Mouse (Mus musculus) erythroid progenitor cell, adult 5-6 weeks (primary cell): ENCODE results near the gene Ceacam19. TPM values are rescaled to one million over a fixed set of nuclear protein-coding genes. Genes with fewer than 3 reads are reported as not detected.
"Not testable (repeated sequence)": the region's sequence is repeated elsewhere in the genome, so short reads cannot be mapped to it uniquely, and the experiment has no call there.

Experiments
- ATAC-seq: replicated peaks from 2 replicates; pipeline ENCODE4 v1.8.0; 2016; ENCODE audit warnings: moderate number of reproducible peaks, mild to moderate bottlenecking, moderate TSS enrichment, inconsistent platforms; ENCODE audit not compliant: poor library complexity, low FRiP score, severe bottlenecking
- total RNA-seq, 2 experiments: library from RNA; stranded (forward) in 1 of 2; stranded (reverse) in 1 of 2; fragments of 150-400 nt in 1 of 2; fragments of 186-747, 209-891 nt in 1 of 2; gene quantifications; 2 replicates each; pipeline versions ENCODE4 v1.2.3 to v1.2.4; 2015 to 2017; ENCODE audit warnings: low replicate concordance in 2 of 2

Gene Ceacam19
- total RNA-seq (2015; ENCODE audit: low replicate concordance) (not detected in 2 replicates), total RNA-seq (2017; ENCODE audit: low replicate concordance) (not detected in 2 replicates)

DNA sequence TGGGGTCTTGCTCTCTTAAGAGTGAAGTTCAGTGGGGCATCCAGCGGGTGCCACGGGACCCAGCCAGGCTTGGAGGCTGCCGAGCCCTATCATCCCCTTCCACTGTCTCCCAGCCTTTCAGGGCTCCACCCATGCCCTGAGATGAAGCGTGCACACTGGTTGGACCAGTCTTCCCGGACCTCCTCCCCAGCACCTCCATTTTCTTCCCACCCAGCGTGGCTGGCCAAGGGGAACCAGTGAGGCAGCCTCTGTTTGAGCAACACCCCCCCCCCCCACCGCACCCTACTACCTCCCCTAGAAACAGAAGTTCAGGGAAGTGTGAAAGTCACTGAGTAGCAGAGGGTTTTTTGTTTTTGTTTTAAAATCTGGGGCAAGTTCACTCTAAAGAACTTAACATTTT is at the start of gene Ceacam19:
Gene Ceacam19, minus strand, starts transcription at position 117 of the 400 bp plus-strand sequence.
- ATAC-seq = no peak

DNA sequence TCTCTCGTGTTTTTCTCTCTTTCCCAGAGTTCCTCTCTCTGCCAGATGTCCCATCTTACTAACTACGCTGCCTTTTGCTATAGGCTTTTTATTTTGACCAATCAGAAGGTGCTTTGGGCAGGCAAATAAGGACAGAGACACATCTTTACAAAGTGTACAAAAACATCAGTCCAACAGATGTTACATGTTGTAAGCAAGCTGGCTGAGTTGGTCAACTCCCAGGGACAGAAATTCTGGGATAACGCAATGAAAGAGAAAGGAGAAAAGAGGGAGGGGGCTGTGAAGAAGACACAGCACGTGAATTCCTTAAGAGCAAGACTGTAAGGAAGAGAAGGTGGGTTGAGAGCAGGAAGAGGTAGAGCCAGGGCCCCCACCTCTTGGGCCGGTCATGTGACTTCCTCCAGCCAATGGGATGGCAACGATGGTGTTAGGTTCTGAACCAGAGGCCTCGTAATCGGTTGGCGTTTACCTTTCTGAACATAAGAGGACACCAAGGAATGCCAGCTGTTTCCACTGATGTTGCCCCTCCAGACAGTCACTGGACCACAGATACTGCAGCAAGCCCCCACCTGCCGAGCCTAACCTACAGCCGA is 49.6 kb upstream of the Ceacam19 start:
- no peak for ATAC-seq

DNA sequence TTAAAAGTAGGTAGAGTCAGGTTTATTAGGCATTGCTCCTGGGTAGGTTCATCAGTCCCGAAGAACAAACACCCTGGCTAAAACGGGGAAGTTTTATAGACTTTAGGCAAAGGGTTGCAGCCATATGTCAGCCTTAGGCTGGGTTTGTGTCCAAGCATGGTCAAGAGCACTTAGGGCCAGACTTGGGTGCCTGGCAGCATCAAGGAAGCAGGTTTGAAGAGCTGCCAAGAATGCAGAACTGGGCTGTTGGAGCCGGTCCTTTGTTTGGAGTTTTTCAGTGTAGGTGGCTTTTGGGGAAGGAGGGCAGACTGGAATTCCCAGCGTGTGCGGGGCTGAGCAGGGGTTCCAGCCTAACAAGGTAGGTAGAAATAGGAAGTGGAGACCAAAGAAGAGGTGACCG is 48.2 kb upstream of the Ceacam19 start:
- no peak for ATAC-seq

DNA sequence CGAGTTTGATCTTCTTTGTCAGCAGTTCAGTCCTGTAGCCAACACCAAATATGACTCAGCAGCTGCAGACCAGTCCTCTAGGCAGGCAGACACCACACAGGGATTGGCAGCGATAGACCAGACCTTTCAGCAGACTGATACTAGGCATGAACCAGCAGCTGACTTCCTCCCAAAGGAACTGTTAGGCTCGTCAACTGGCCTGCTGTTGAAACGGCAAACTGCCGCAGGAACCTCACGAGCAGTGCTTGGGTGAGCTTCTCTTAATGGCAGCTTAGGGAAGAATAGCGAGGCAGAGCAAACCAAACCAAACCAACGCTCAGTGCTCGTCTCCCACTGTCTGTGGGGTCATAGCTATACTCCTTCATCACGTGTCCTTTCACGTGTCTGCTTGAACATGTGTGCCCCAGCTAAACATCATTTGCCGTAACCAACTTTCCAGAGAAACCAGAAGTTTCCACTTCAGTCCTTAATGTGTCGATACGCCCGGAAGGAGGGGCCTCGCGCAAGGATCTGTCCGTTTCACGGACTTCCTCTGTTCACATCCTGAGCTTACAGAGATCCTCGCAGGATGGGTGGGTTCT is 47.5 kb upstream of the Ceacam19 start:
- no peak for ATAC-seq

DNA sequence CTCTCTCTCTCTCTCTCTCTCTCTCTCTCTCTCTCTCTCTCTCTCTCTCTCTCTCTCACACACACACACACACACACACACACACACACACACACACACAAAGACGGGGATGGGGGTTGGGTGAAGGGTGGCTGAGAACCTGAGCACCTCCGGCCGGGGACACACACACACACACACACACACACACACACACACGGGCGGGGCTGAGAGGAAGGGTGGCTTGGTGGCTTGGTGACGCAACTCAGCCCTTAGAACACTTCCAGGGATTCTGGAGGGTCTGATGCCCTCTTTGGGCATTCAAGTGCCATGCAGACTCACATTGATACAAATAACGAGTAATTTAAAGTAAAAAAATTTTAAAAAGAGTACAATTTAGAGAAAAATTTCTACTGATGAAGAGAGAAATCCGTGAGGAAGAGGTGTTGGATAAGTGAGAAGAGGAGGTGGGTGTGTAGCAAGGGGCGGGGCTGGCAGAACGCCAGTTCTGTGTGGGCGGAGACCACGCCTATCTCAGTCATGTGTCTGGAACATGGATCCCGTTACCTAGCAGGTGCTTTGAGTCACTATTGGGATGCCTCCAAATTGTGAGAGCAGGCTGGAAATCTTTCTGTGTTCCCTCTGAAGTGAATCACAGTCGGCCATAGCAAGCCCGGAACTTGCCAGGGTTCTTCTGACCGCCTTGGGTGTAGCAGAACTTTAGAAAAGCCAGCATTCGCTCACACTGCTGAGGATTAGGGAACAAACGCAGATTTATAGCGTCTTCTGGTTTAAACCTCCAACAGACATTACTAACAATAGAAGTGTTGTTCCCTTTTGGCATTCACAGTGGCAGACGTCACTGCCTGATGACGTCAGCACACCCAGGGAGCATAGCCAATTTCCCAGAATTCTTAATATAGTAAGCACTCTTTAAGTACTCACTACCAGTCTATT is 45.4 kb upstream of the Ceacam19 start:
- ATAC-seq = no peak

DNA sequence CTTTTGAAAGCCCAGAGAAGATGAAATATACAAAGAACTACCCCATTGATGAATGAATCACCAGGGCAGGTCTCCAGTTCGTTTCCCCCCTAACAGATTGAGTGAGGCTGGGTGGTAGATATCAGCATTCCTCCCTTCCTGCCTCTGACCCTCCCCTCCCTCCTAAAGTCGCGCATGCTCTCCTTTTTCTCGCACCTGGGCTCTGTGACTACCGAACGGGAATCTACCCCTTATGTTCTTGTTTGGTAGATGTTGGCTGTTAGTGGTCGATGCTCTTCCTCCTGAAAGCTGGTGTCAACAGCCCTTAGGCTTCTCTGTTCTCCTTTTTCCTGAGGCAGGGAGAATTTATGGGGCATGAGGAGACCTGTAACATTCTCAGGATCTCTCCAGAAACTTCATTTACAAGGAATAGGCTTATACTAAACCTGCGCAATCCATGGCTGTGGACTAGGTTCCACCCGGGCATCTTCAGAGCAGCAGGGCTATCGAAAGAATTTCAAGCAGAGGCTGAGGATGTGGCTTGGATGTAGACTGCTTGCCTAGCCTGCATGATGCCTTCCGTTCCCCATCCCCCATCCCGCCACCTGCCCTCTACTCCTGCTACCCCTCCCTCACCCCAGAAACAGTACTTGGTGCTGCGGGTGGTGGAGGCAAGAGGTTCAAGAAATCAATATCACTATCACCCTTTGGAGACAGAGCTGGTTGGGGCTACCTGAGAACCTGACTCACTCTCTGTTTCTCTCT is 44.5 kb upstream of the Ceacam19 start:
- ATAC-seq = no peak

DNA sequence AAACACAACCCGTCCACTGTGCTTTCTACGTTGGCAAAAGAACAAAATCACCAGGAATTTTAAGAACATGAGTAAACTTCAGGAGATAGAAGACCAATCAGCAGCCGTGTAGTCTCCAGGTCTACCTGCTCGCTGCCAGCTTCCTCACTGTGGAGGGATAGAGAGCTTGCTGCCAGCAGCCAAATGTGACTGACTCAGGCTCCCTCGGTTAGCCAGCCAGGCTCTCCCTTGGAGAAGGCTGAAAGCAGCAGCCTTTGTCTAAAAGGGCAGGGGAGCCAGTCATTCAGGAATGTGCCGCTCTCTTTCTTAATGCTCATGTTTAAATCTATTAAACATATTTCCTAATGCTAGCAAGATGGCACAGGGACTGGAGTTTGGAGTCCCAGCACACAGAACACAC is 42.7 kb upstream of the Ceacam19 start:
- ATAC-seq = not testable (repeated sequence)

DNA sequence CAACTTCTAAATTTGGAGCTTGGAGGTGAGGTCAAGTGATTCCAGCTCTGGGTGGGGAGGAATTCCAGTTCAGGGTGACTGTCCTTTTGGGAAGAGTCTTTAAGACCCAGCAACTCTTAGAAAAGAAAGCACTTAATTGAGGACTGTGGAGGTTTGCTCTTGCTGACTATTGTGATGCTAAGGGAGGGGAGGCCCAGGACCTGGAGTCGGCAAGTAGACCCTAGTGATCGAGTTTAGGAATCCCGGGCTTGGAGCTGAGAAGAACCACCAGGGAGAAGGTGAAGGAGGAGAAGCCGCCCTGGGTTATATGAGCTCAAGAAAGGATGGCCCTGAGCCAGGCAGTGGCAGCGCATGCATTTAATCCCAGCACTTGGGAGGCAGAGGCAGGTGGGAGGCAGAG is 40.7 kb upstream of the Ceacam19 start:
- ATAC-seq = no peak

DNA sequence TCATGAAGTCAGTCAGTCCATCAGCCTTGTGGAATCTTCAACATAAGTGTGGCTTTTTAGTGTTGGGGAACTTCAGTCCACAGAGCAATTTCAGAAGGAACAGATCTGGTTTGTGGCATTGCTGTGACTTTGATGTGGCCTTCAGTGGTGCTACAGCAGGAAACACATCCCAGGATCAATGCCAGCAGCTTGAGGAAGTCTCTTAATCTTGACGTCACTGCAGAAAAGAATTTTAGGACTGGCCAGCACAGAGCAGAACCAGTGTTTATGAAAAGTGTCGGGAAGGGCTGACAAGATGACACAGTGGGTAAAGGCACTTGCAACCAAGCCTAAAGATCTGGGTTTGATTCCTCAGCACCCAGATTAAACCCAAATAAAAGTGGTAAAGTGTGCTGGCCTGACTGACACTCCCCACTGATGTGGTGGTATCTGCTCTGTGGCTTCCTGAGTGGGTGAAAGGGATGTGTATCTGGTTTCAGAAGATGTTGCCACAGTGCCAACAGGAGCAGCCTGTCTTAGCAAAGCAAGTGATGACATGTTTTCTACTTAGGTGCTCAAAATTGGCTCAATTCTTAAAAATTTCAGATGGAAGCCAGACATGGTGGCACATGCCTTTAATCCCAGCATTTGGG is 39.2 kb upstream of the Ceacam19 start:
- ATAC-seq = no peak

DNA sequence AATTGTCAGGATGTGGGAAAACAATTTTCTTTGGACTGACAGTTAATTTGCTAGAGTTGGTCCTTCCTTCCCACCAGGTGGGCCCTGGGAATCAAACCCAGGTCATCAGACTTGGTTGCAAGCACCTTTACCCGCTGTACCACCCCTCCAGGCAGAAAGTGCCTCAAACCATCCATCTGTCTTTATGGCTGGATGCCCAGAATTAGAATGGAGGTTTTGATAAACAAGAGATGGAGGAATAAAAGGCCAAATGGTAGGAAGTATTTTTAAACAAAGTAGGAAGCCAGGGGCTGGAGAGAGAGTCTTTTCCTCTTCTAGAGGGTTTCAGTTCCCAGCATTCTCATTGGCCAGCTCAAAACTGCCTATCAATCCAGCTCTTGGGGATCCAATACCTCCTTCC is 37.6 kb upstream of the Ceacam19 start:
- ATAC-seq = no peak

DNA sequence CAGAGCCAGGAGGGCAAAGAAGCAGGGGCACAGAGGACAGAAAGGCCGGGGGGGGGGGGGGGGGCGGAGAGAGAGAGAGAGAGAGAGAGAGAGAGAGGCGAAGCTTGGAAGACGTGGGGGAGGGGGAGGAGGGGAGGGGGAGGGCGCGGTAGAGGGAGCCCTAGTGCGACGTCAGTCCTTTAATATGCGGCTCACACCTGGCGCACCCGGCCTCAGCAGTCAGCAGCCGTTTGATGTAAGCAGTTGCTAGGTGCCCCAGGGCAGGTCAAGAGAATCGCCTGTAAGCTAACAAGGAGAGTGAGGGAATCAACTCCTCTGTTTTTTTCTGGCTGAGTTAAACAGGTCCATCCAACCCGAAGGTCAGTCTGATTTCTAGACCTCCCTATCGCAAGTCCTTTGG is 36.0 kb upstream of the Ceacam19 start:
- ATAC-seq = no peak

DNA sequence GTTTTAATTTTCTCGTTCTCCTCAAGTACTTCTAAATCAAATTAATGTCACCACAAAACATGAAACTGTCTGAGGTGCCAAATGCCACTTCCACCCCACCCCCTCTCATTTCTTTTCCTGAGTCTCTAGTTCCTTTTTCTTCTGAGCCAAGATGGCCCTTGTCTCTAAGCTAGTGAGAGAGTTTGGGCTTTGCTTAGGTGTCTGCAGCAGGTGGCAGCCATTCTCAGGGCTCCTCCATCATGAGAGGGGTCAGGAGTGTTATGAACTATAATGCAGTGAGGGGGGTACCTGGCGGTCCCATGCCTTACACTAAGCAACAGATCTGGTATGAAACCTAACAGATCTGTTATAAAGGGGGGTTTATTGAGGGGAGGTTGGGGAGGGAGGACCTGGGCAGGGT is 35.6 kb upstream of the Ceacam19 start:
- no peak for ATAC-seq

DNA sequence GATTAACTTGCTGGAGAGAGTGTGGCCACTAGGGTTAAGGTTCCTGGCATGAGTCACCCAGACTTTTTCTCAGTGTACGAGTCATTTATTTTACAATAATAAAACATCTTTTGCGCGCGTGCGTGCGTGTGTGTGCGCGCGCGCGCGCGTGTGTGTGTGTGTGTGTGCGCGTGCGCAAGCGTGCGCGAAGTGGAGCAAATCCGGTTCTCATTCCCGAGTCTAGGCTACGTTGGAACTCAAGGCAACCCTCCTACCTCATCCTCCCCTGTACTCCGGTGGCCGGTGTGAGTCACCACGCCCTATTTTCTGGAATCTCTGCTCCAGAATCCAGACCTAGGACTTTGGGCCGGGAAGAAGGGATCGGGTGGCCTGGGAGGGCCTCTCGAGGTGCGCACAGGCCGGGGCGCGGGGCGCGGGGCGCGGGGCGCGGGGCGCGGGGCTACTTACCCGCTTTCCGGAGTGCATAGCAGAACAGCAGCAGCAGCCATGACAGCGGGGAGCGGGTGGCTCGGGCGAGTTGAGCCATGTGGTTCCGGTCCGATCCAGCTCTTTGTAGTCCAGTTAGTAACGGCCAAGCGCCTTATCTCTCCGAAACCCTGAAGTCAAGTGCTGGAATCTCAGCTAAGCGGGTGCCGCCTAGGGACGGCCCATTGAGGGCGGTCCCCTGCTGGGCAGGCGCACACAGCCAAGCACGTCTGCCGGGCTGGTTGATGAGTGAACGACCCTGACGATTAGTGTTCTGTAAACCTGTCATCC is 32.9 kb upstream of the Ceacam19 start, which contains the start of gene Pvr:
Gene Pvr, minus strand, starts transcription at position 655 of the 756 bp plus-strand sequence.
- no peak for ATAC-seq

DNA sequence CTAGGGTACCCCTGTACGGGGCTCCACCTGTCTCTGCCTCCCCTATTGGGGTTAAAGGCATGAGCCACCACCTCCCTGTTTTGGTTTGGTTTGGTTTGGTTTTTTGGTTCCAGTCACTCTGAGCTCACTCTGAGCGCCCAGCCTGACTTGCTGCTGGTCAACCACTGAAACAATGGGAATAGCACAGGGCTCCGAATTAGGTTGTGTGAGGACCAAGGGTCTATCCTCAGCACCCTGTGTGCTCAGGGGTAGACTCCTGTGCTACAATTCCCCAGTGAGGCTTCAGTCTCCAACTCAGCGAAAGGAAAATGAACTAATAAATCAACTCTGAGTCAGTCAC is 32.4 kb upstream of the Ceacam19 start:
- no peak for ATAC-seq

DNA sequence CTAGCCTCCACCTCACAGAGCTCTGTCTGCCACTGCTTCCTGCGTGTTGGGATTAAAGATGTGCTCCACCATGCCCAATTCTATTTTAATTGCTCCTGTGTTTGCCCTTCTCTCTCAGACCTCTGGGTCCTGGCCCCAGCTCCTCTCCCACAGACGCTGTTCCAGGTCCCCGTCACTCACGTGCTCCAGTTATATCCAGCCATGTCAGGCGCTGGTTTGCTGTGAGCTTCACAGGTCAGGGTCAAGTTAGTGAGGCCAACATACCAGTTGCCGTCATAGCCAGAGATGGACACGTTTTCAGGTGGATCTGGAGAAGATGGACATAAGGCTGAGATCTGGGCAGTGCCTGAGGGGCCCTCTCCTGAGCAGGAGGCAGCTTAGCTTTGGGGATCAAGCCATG is 26.8 kb upstream of the Ceacam19 start:
- ATAC-seq = no peak

DNA sequence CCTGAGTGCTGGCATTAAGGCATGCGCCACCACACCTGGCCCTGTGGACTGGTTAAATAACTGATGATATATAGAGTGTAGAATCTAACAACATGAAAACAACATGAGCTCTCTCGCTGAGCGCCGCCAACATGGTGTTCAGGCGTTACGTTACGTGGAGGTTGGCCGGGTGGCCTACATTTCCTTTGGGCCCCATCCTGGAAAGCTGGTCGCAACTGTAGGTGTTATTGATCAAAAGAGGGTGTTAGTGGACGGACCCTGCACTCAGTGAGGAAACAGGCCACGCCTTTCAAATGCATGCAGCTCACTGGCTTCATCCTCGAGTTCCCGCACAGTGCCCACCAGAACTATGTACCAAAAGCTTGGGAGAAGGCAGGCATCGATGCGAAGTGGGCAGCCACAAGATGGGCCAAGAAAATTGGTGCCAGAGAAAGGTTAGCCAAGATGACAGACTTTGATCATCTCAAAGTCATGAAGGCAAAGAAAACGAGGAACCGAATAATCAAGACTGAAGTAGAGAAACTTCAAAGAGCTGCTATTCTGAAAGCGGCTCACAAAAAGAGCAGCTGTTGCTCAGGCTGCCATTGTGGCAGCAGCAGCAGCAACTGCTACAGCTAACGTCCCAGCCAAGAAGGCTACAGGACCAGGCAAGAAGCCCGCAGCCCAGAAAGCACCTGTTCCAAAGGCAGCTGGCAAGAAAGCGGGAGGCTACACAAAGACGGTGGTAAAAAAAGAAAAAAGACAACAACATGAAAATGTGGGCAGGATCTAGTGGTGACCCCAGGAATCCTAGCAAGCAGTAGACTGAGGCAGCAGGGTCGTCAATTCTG is 24.1 kb upstream of the Ceacam19 start:
- ATAC-seq = no peak

DNA sequence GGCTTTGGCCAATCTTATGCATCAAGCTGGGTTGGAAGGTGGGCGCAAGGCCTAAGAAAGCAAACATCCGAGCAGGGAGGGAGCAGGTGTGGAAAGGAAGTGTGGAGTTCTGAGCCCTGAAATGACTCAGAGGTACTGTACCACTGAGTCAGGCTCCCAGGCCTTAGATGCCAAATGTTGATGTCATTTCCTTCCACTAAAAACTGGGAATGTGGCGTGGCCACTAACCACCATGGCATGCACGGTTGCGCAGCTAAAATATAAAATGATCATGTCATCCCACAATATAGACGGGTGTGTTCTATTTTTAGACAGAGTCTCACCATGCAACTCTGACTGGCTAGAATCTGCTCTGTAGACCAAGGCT is 23.5 kb upstream of the Ceacam19 start:
- ATAC-seq = no peak
